Mouse (Mus musculus): Measurements from ENCODE around the gene Nkx1-1. TPM values are rescaled to one million over a fixed set of nuclear protein-coding genes. Genes with fewer than 3 reads are reported as not detected.

Nkx1-1 gene
- not detected in 2 replicates for polyA plus RNA-seq (2012)

DNA sequence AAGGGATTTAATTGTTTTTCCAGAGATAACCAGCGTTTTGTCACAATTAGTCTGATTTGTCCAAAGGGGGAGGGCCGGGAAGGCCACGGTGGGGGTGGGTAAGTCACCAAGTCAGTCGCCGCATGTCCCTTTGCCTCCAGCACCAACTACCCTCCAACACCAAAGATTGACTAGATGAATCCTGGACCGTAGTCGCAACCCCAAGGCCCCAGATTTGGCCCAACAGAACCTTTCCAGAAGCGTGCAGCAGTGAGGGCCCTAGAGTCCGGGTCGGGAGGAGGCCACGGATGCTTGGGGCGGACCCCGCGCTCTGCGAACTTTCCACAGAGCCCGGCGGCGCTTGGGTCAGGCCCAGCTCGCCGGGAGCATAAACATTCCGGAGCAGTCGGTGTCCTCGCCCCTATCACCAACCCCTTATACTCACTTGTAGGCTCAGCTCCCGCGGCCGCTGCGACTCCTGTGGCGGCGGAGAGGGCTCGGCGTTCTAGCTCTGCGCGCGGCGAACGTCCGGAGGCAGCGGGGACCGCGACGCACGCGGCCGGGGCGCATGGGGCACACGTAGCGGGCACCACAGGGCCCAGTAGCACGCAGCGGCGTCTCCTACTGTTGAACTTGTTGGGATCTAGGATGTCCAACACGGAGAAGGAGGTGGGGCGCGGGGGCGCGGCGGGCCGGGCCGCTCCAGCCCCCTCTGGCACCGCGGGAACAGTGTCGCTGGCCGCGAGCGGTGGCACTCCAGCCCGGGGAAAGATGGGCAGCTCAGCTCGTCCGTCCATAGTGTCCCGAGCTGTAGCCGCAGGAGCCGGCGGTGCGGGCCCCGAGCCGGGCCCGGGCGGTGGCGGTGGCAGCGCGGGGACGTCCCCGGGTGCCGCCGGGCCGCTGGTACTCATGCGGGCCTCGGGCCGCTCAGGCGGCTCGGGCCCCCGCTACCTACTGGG lies at the start of gene Nkx1-1:
Gene Nkx1-1, minus strand, starts transcription at position 776 of the 938 bp plus-strand sequence.

Other genes with a start within 250 kb of the Nkx1-1 start
- gene Spon2, start 215.5 kb downstream of the Nkx1-1 start, polyA plus RNA-seq (2012) = 0.77 and 1.1 TPM in 2 replicates
- 305 and 315 TPM in 2 replicates for gene Ctbp1, start 159.0 kb downstream of the Nkx1-1 start, polyA plus RNA-seq (2012)
- gene Maea, start 98.5 kb downstream of the Nkx1-1 start, polyA plus RNA-seq (2012) = 101 and 104 TPM in 2 replicates
- gene Uvssa, start 55.4 kb downstream of the Nkx1-1 start, polyA plus RNA-seq (2012) = 1.4 and 1.8 TPM in 2 replicates
- gene Fam53a, start 195.7 kb upstream of the Nkx1-1 start, polyA plus RNA-seq (2012) = 87.0 and 102 TPM in 2 replicates
- not detected in 2 replicates for gene Gm9903, start 195.9 kb upstream of the Nkx1-1 start, polyA plus RNA-seq (2012)
- 159 and 179 TPM in 2 replicates for gene Slbp, start 218.6 kb upstream of the Nkx1-1 start, polyA plus RNA-seq (2012)
- 55.0 and 73.1 TPM in 2 replicates for gene Tacc3, start 224.2 kb upstream of the Nkx1-1 start, polyA plus RNA-seq (2012)
- gene Tmem129, start 224.4 kb upstream of the Nkx1-1 start, polyA plus RNA-seq (2012) = 7.4 and 12.2 TPM in 2 replicates